Mouse (Mus musculus) CH12.LX (cell line): Measurements from ENCODE around the gene Galnt18. TPM values are rescaled to one million over a fixed set of nuclear protein-coding genes. Genes with fewer than 3 reads are reported as not detected.

Source experiments
- DNase-seq: peaks from one replicate; pipeline ENCODE4 v3.0.0-alpha.2; 2013; ENCODE audit errors: extremely low read depth
- H3K27ac ChIP-seq: 2 replicates; pipeline ENCODE4 v1.5.1; 2012; ENCODE audit warnings: low read depth, mild to moderate bottlenecking, control low read depth, moderate library complexity; ENCODE audit not compliant: insufficient read depth
- H3K27me3 ChIP-seq: replicated peaks from 2 replicates; pipeline ENCODE3; 2012; ENCODE audit warnings: inconsistent platforms
- H3K36me3 ChIP-seq, 2 experiments: replicated peaks in 1 of 2; 2 replicates each; pipeline versions ENCODE3 to v1.6.1; 2012; ENCODE audit warnings: inconsistent platforms in 1 of 2, low read length in 1 of 2, mild to moderate bottlenecking in 1 of 2, mixed read lengths in 1 of 2, moderate library complexity in 1 of 2; ENCODE audit not compliant: control insufficient read depth in 1 of 2, insufficient read depth in 1 of 2
- H3K4me1 ChIP-seq, 2 experiments: 2 replicates each; pipeline ENCODE4 v1.6.1; 2012; ENCODE audit warnings: inconsistent platforms in 1 of 2, moderate library complexity in 1 of 2; ENCODE audit not compliant: insufficient read depth in 2 of 2, control insufficient read depth in 1 of 2
- H3K4me2 ChIP-seq: 2 replicates; pipeline ENCODE4 v1.6.1; 2012; ENCODE audit warnings: low read depth, mild to moderate bottlenecking, control low read depth; ENCODE audit not compliant: poor library complexity, insufficient read depth, severe bottlenecking
- H3K4me3 ChIP-seq, 3 experiments: fragments of 150-350 bp in 1 of 3; sonication (generic) in 1 of 3; replicated peaks in 1 of 3; 2 replicates each; pipeline versions ENCODE3 to v1.5.1; 2011 to 2012; ENCODE audit warnings: low read depth in 2 of 3, low read length in 2 of 3, mild to moderate bottlenecking in 2 of 3, moderate library complexity in 2 of 3, control low read depth in 1 of 3, improper control_type of control experiment in 1 of 3, inconsistent platforms in 1 of 3, mixed read lengths in 1 of 3; ENCODE audit not compliant: poor library complexity in 1 of 3
- H3K79me2 ChIP-seq: replicated peaks from 2 replicates; pipeline ENCODE4 v1.6.1; 2012; ENCODE audit warnings: mild to moderate bottlenecking, moderate library complexity; ENCODE audit not compliant: control insufficient read depth, poor library complexity, insufficient read depth, severe bottlenecking; ENCODE audit errors: extremely low read depth
- H3K9ac ChIP-seq: 2 replicates; pipeline ENCODE4 v1.6.1; 2012; ENCODE audit warnings: low read depth, mild to moderate bottlenecking, control low read depth, moderate library complexity; ENCODE audit not compliant: insufficient read depth
- H3K9me3 ChIP-seq: replicated peaks from 2 replicates; pipeline ENCODE3; 2012; ENCODE audit warnings: low read length, inconsistent platforms, mixed read lengths
- BHLHE40 ChIP-seq: IDR thresholded peaks from 2 replicates; pipeline ENCODE4 v1.6.1; 2011; ENCODE audit warnings: mild to moderate bottlenecking, low read depth, low read length, improper control_type of control experiment
- CHD2 ChIP-seq: IDR thresholded peaks from 2 replicates; pipeline ENCODE4 v1.6.1; 2011; ENCODE audit warnings: low read length, improper control_type of control experiment
- CTCF ChIP-seq, 2 experiments: IDR thresholded peaks in 1 of 2; conservative IDR thresholded peaks in 1 of 2; 2 replicates each; pipeline ENCODE4 v1.5.1; 2011 to 2012; ENCODE audit warnings: low read depth in 2 of 2, low read length in 2 of 2, improper control_type of control experiment in 1 of 2, inconsistent platforms in 1 of 2, mild to moderate bottlenecking in 1 of 2, moderate library complexity in 1 of 2
- ELF1 ChIP-seq: IDR thresholded peaks from 2 replicates; pipeline ENCODE4 v1.6.1; 2014; ENCODE audit warnings: low read depth, mild to moderate bottlenecking, inconsistent platforms, low read length, improper control_type of control experiment
- EP300 ChIP-seq: IDR thresholded peaks from 2 replicates; pipeline ENCODE4 v1.6.1; 2011; ENCODE audit warnings: low read length, improper control_type of control experiment
- IRF4 ChIP-seq: IDR thresholded peaks from 2 replicates; pipeline ENCODE4 v1.6.1; 2014; ENCODE audit warnings: low read depth, mild to moderate bottlenecking, inconsistent platforms, low read length, improper control_type of control experiment
- JUN ChIP-seq: IDR thresholded peaks from 2 replicates; pipeline ENCODE4 v1.6.1; 2011; ENCODE audit warnings: low read depth, mild to moderate bottlenecking, low read length, improper control_type of control experiment, moderate library complexity; ENCODE audit not compliant: insufficient read depth
- JUND ChIP-seq: conservative IDR thresholded peaks from 2 replicates; pipeline ENCODE4 v1.6.1; 2011; ENCODE audit warnings: low read depth, low read length, improper control_type of control experiment
- KAT2A ChIP-seq: IDR thresholded peaks from 2 replicates; pipeline ENCODE4 v1.6.1; 2012; ENCODE audit warnings: low read length, improper control_type of control experiment, inconsistent platforms; ENCODE audit not compliant: insufficient replicate concordance
- MAX ChIP-seq: IDR thresholded peaks from 2 replicates; pipeline ENCODE4 v1.6.1; 2011; ENCODE audit warnings: low read length, improper control_type of control experiment
- NELFE ChIP-seq: IDR thresholded peaks from 2 replicates; pipeline ENCODE4 v1.6.1; 2011; ENCODE audit warnings: low read depth, low read length, improper control_type of control experiment
- NRF1 ChIP-seq: IDR thresholded peaks from 2 replicates; pipeline ENCODE4 v1.6.1; 2014; ENCODE audit warnings: low read depth, mild to moderate bottlenecking, inconsistent platforms, low read length, improper control_type of control experiment, moderate library complexity
- POLR2A ChIP-seq: IDR thresholded peaks from 2 replicates; pipeline ENCODE4 v1.6.1; 2011; ENCODE audit warnings: low read depth, mild to moderate bottlenecking, improper control_type of control experiment, low read length
- SIN3A ChIP-seq: IDR thresholded peaks from 2 replicates; pipeline ENCODE4 v1.6.1; 2012; ENCODE audit warnings: low read length, improper control_type of control experiment, inconsistent platforms
- SMC3 ChIP-seq: IDR thresholded peaks from 2 replicates; pipeline ENCODE4 v1.6.1; 2011; ENCODE audit warnings: low read depth, low read length, improper control_type of control experiment
- TBP ChIP-seq: conservative IDR thresholded peaks from 2 replicates; pipeline ENCODE4 v1.6.1; 2011; ENCODE audit warnings: low read depth, low read length, improper control_type of control experiment
- USF2 ChIP-seq: conservative IDR thresholded peaks from 2 replicates; pipeline ENCODE4 v1.6.1; 2011; ENCODE audit warnings: low read depth, low read length, improper control_type of control experiment
- ZC3H11A ChIP-seq: IDR thresholded peaks from 2 replicates; pipeline ENCODE4 v1.6.1; 2012; ENCODE audit warnings: low read depth, mild to moderate bottlenecking, inconsistent platforms, low read length, improper control_type of control experiment
- ZNF384 ChIP-seq: IDR thresholded peaks from 2 replicates; pipeline ENCODE4 v1.6.1; 2012; ENCODE audit warnings: low read depth, low read length, improper control_type of control experiment, inconsistent platforms
- dilution Hi-C: fragments of 300-500 bp; cut with MboI; formaldehyde crosslinking; loops from 2 replicates; pipeline ENCODE4 v1.14.3; 2020; ENCODE audit warnings: low sequenced_read_pairs; ENCODE audit not compliant: extremely low pct_unique_long_range_greater_than_20kb, extremely low pct_ligation_motif_present
- in situ Hi-C: fragments of 300-500 bp; cut with MboI; formaldehyde crosslinking; loops from 3 replicates; pipeline ENCODE4 v1.14.3; 2019; ENCODE audit warnings: low sequenced_read_pairs, low pct_ligation_motif_present, low pct_unique_long_range_greater_than_20kb, mixed read lengths
- polyA plus RNA-seq: library from polyadenylated mRNA; unstranded; fragments of >175 nt; gene quantifications from 2 replicates; pipeline ENCODE4 v1.2.1, GENCODE M21; 2012; ENCODE audit warnings: low read depth; ENCODE audit not compliant: insufficient read length
- total RNA-seq, 2 experiments: library from RNA; depleted of rRNA; stranded (reverse); fragments of 300-350 nt in 1 of 2; fragments of >200 nt in 1 of 2; gene quantifications; 2 replicates each; pipeline ENCODE4 v1.2.3; 2012 to 2014

The Galnt18 gene
- total and polyA plus RNA-seq, 3 experiments = 0.04 TPM; not detected in 2

DNA sequence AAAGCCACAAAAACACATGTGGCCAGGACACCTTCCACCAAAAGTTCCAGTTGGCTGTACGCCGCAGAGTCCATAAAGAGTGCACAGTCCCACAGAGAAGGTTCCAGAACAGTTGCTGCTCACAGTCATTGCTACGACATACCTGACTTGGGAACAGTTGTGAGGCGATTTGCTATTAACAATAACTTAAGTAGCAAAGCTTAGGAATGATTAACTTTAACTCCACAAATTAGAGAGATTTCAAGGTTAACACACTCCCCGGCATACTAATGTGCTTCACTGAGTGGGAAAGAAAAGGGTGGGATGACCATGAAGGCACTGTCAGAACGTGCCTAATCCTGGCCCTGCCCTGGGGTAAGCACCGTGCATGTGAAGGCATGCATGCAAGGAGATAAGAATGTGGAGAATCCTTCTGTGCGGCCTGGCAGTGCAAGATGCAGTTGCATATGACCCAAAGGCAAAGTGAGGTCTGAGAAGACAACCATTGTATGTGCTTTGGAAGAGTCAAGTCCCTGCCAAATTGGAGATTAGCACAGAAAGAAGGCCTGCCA is 8.5 kb downstream of the Galnt18 start:
- Histone ChIP-seq H3K9ac (no peak overlapping the region), H3K36me3 (no peaks in the 10 kb centered on the region), H3K4me2 (no peak overlapping the region), H3K27ac (no peak overlapping the region), H3K9me3 (no peaks in the 10 kb centered on the region), H3K4me3 (no peak overlapping the region), H3K27me3 (peaks cover 68% of the 10 kb centered on the region), H3K4me1 (no peaks in the 10 kb centered on the region), H3K79me2 (no peaks in the 10 kb centered on the region)
- dilution Hi-C loops = no loop called here
- no peak for DNase-seq
- in situ Hi-C loops = no loop called here
- TF ChIP-seq SIN3A = no peak
- no peak for TF ChIP-seq ZNF384
- TF ChIP-seq JUND = no peak
- no peak for TF ChIP-seq CHD2
- no peak for TF ChIP-seq TBP
- TF ChIP-seq NELFE = no peak
- no peak for TF ChIP-seq EP300
- TF ChIP-seq USF2 = no peak
- TF ChIP-seq KAT2A = no peak
- no peak for TF ChIP-seq MAX

DNA sequence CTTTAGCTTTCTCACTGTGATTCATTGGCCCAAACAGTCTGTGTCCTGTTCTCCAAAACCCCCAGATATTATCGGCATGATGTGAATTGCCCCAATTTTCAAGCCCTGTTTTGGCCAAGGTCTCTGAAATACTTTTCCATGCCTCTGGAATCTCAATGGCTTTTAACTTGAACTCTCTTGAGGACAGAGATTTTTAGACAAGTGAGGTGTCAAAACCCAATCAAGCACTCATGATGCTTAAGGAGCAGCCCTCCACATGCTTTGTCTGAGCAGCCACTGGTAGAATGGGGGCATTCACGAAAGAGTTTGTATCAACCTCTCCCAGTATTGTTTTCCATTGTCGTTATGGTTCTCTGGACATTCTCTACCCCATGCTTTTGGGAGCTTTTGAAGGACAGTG is 9.2 kb downstream of the Galnt18 start:
- no peak for DNase-seq
- no peaks in the 10 kb centered on the region for H3K4me1 ChIP-seq
- H3K36me3 ChIP-seq = no peaks in the 10 kb centered on the region
- H3K9me3 ChIP-seq = no peaks in the 10 kb centered on the region
- no peak overlapping the region for H3K4me2 ChIP-seq
- dilution Hi-C loops (no loop called here), in situ Hi-C loops (no loop called here)
- H3K27me3 ChIP-seq = peaks cover 67% of the 10 kb centered on the region
- H3K27ac ChIP-seq = no peak overlapping the region
- no peak overlapping the region for H3K9ac ChIP-seq
- no peak for TF ChIP-seq CHD2
- no peak for TF ChIP-seq NRF1
- TF ChIP-seq SIN3A = no peak
- TF ChIP-seq JUN = no peak
- no peak for TF ChIP-seq POLR2A
- TF ChIP-seq BHLHE40 = no peak
- TF ChIP-seq ZC3H11A = no peak
- TF ChIP-seq ZNF384 = no peak
- TF ChIP-seq SMC3 = no peak
- TF ChIP-seq CTCF (conservative IDR thresholded peaks at IDR 0.05 in 1 of 2, IDR thresholded peaks at IDR 0.05 in 1 of 2; ENCODE audit: low read depth in 2 of 2, low read length in 2 of 2) = no peak
- no peak for TF ChIP-seq USF2
- TF ChIP-seq ELF1 = no peak
- TF ChIP-seq KAT2A = no peak
- no peak for TF ChIP-seq TBP
- TF ChIP-seq IRF4 = no peak
- H3K79me2 ChIP-seq = no peaks in the 10 kb centered on the region
- no peak overlapping the region for H3K4me3 ChIP-seq
